Mouse (Mus musculus): ENCODE results near the gene Prkca. TPM values are rescaled to one million over a fixed set of nuclear protein-coding genes. Genes with fewer than 3 reads are reported as not detected.

Gene Prkca
- polyA plus RNA-seq, 1 experiment from 2014 or later = 19.8 TPM

DNA sequence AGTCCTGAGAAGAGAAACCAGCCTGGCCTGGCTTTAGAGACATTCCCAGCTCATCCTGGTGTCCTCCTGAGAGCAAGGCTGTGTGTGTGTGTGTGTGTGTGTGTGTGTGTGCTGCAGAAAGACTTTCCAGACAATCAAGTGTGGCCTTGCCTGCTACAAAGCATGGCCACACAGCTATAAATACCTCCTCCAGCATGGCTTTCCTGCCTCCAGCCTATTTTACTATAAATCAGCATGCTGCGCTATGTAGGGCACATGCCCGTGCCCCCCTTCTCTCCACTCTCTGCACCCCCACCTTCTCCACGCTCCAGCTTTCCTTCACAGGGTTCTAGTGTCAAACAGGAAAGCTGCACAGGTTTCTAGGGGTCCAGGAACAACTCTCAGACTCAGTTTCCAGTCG is 448.1 kb downstream of the Prkca start:
- Histone ChIP-seq H3K36me3 (ENCODE audit: control insufficient read depth, insufficient read depth, low read length) (no peaks in the 10 kb centered on the region), H3K27me3 (replicated peaks; ENCODE audit: control insufficient read depth, insufficient read depth, low read length) (no peaks in the 10 kb centered on the region)
- WGBS = 53% methylated on average over 4 of the region's 4 CpGs

DNA sequence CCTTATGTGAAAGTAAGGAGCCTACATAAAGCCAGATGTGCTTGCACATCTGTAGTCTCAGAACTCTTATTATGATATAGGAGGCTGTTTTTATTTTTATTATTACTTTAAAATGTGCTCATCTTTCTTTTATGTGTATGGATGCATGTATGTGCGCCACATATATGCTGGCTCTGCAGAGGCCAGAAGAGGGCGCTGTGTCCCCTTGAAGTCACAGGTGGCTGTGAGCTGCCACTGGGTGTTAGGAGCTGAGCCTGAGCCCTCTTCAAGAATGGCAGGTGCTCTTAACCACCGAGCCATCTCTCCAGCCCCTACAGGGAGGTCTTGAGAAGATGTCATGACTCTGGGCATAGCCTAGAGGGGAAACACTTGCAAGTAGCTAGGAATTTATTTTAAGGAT is 452.4 kb downstream of the Prkca start:
- Histone ChIP-seq H3K9ac (ENCODE audit: low read length) (no peak overlapping the region), H3K4me3 (ENCODE audit: low read depth, low read length) (no peak overlapping the region), H3K4me1 (replicated peaks; ENCODE audit: control insufficient read depth, insufficient read depth, low read length) (no peaks in the 10 kb centered on the region), H3K36me3 (ENCODE audit: control insufficient read depth, insufficient read depth, low read length) (no peaks in the 10 kb centered on the region), H3K27ac (ENCODE audit: low read depth) (no peak overlapping the region), H3K4me2 (ENCODE audit: low read length) (no peak overlapping the region), H3K9me3 (ENCODE audit: control insufficient read depth, low read length) (no peaks in the 10 kb centered on the region), H3K27me3 (replicated peaks; ENCODE audit: control insufficient read depth, insufficient read depth, low read length) (no peaks in the 10 kb centered on the region)
- no peak for DNase-seq (ENCODE audit: low spot score)
- WGBS = 85% methylated on average over 3 of the region's 3 CpGs
- ATAC-seq (replicated peaks; ENCODE audit: low FRiP score, low TSS enrichment, low read depth) = no peak

More for the DNA sequence above, 448.1 kb downstream of the Prkca start:
- ATAC-seq (replicated peaks; ENCODE audit: low FRiP score, low TSS enrichment, low read depth) (no peak), DNase-seq (ENCODE audit: low spot score) (no peak)
- Histone ChIP-seq H3K4me1 (replicated peaks; ENCODE audit: control insufficient read depth, insufficient read depth, low read length) (no peaks in the 10 kb centered on the region), H3K9me3 (ENCODE audit: control insufficient read depth, low read length) (no peaks in the 10 kb centered on the region), H3K4me3 (ENCODE audit: low read depth, low read length) (no peak overlapping the region), H3K4me2 (ENCODE audit: low read length) (no peak overlapping the region), H3K27ac (ENCODE audit: low read depth) (no peak overlapping the region), H3K9ac (ENCODE audit: low read length) (no peak overlapping the region)

DNA sequence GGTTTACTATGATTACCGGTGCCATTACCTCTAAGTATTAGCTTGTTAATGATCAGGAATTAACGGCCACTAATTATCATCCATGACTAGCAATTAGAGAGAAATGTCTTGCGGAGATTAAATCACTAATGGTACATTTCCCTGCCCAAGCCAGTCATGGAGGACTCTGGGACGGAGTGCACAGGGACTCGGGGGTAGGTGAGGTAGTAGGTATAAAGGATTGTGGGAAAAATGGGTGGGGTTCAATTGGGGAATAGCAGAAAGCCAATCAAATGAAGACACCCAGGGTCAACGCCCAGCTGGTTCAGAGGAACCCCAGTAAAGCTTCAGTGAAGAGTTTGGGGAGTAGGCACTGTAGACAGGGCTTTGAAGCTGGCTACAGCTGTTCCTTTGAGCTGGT is 456.4 kb downstream of the Prkca start:
- Histone ChIP-seq H3K27me3 (replicated peaks; ENCODE audit: control insufficient read depth, insufficient read depth, low read length) (no peaks in the 10 kb centered on the region), H3K27ac (ENCODE audit: low read depth) (no peak overlapping the region), H3K4me2 (ENCODE audit: low read length) (no peak overlapping the region), H3K4me1 (replicated peaks; ENCODE audit: control insufficient read depth, insufficient read depth, low read length) (no peaks in the 10 kb centered on the region), H3K9ac (ENCODE audit: low read length) (no peak overlapping the region), H3K36me3 (ENCODE audit: control insufficient read depth, insufficient read depth, low read length) (no peaks in the 10 kb centered on the region), H3K9me3 (ENCODE audit: control insufficient read depth, low read length) (no peaks in the 10 kb centered on the region), H3K4me3 (ENCODE audit: low read depth, low read length) (no peak overlapping the region)
- no peak for DNase-seq (ENCODE audit: low spot score)
- 85% methylated on average over 6 of the region's 6 CpGs for WGBS
- ATAC-seq (replicated peaks; ENCODE audit: low FRiP score, low TSS enrichment, low read depth) = no peak

Small RNA genes lying within 50 kb of the gene (microRNA-seq; reads per million reads assigned to microRNA genes)
- gene Mir7223 = not detected

Other genes with a start within 250 kb of the Prkca start
- not detected in 2 replicates for gene Apoh, start 574 bp downstream of the Prkca start, polyA plus RNA-seq (2014; fragmentation: Nextera tagmentation; extraction: Ambion mirVana)
- 15.0 and 16.1 TPM in 2 replicates for gene Cep112, start 81.3 kb upstream of the Prkca start, polyA plus RNA-seq (2014; fragmentation: Nextera tagmentation; extraction: Ambion mirVana)